11 mouse cellular contexts compared by ENCODE assay signal in the genomic region with DNA sequence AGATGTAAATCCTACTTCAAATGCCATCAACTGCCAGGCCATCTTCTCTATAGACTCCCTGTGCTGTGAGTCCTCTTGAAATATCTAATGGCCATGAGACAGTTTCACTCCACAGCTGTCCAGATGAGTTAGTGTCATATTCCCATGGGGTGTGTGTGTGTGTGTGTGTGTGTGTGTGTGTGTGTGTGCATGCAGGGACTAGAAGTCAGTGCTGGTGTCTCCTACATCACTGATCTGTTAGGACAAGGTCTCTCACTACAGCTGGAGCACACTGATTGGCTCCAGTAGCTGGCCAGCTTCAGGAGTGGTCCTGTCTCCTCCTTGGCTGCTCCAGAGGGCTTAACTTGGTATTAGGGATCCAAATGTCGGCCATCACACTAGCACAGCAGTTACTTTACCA.
"Had no signal": no experiment of that assay in that cellular context is flagged by ENCODE, and none has a peak within 500 bp of the region (broad histone marks: within the 10 kb centered on the region; RNA-seq: fewer than 3 reads in every experiment).

No protein-coding gene starts in this region.

- ATAC-seq: intestine, embryonic 16.5 days; liver, embryonic 12.5 days; midbrain, embryonic 15.5 days had no signal

- DNase-seq: layer of hippocampus, adult 9-11 months; layer of hippocampus, postnatal 36 days; lung, embryonic 14.5 days; lung, postnatal 14 days; right cerebral cortex, adult 18-20 months; right cerebral cortex, postnatal 25 days; thymus, postnatal 36 days had no signal

- H3K36me3 ChIP-seq: limb, embryonic 15.5 days; liver, embryonic 12.5 days; midbrain, embryonic 15.5 days had no signal

- H3K9ac ChIP-seq: limb, embryonic 15.5 days; liver, embryonic 12.5 days; lung, embryonic 14.5 days; midbrain, embryonic 15.5 days had no signal

- H3K9me3 ChIP-seq: limb, embryonic 15.5 days; liver, embryonic 12.5 days; midbrain, embryonic 15.5 days had no signal

- H3K4me2 ChIP-seq: limb, embryonic 15.5 days; liver, embryonic 12.5 days; midbrain, embryonic 15.5 days had no signal

- H3K27ac ChIP-seq: limb, embryonic 15.5 days; midbrain, embryonic 15.5 days had no signal

- H3K4me3 ChIP-seq: limb, embryonic 15.5 days; liver, embryonic 12.5 days; midbrain, embryonic 15.5 days had no signal

- H3K4me1 ChIP-seq: liver, embryonic 12.5 days had no signal

- H3K27me3 ChIP-seq: limb, embryonic 15.5 days; liver, embryonic 12.5 days; midbrain, embryonic 15.5 days had no signal
